Mouse (Mus musculus) hindbrain, embryonic 10.5 days (tissue): ENCODE measurements around the gene Glis3. TPM values are rescaled to one million over a fixed set of nuclear protein-coding genes. Genes with fewer than 3 reads are reported as not detected.

Experiments
- DNase-seq: peaks from one replicate; pipeline ENCODE4 v3.0.0-alpha.2; 2017; ENCODE audit warnings: low spot score
- H3K27ac ChIP-seq: fragments of 300-500 bp; sonication (generic); 2 replicates; pipeline ENCODE4 v1.5.1; 2016; ENCODE audit warnings: mild to moderate bottlenecking, moderate library complexity
- H3K27me3 ChIP-seq: fragments of 300-500 bp; sonication (generic); 2 replicates; pipeline ENCODE4 v1.6.1; 2016; ENCODE audit warnings: mild to moderate bottlenecking; ENCODE audit not compliant: poor library complexity, insufficient read depth, severe bottlenecking
- H3K36me3 ChIP-seq: fragments of 300-500 bp; sonication (generic); 2 replicates; pipeline ENCODE4 v1.6.1; 2016; ENCODE audit warnings: mild to moderate bottlenecking, moderate library complexity
- H3K4me1 ChIP-seq: fragments of 300-500 bp; sonication (generic); replicated peaks from 2 replicates; pipeline ENCODE4 v1.6.1; 2016; ENCODE audit warnings: mild to moderate bottlenecking
- H3K4me3 ChIP-seq: fragments of 300-500 bp; sonication (generic); 2 replicates; pipeline ENCODE4 v1.5.1; 2016; ENCODE audit warnings: mild to moderate bottlenecking, moderate library complexity
- H3K9me3 ChIP-seq: fragments of 300-500 bp; sonication (generic); 2 replicates; pipeline ENCODE4 v1.6.1; 2016; ENCODE audit warnings: mild to moderate bottlenecking, moderate library complexity
- WGBS: fragments of 180-500 bp; shearing (Covaris S2); methylation state at CpG from one replicate; pipeline ENCODE4 v1.1.7; 2016; 5-methylcytosine and 5-hydroxymethylcytosine counted together
- polyA plus RNA-seq: library from polyadenylated mRNA; unstranded; fragments of >200 nt; fragmentation: Nextera tagmentation; extraction: Ambion mirVana; gene quantifications from 2 replicates; pipeline ENCODE4 v1.2.1, GENCODE M21; 2016

Gene Glis3
- polyA plus RNA-seq, 1 experiment from 2014 or later: 2.2 TPM

- Histone ChIP-seq H3K4me1 (peaks cover 50% of the 10 kb centered on the region), H3K36me3 (no peaks in the 10 kb centered on the region), H3K27me3 (peaks cover 4% of the 10 kb centered on the region; the same call in 1 of the 2 replicates), H3K27ac (no peak overlapping the region), H3K4me3 (no peak overlapping the region), H3K9me3 (no peaks in the 10 kb centered on the region)
- 87% methylated on average over 5 of the region's 5 CpGs for WGBS
- no peak for DNase-seq
Measured at GRCm38 (mm10) chr19:28377788-28378295, 302.0 kb downstream of the Glis3 start.

DNA sequence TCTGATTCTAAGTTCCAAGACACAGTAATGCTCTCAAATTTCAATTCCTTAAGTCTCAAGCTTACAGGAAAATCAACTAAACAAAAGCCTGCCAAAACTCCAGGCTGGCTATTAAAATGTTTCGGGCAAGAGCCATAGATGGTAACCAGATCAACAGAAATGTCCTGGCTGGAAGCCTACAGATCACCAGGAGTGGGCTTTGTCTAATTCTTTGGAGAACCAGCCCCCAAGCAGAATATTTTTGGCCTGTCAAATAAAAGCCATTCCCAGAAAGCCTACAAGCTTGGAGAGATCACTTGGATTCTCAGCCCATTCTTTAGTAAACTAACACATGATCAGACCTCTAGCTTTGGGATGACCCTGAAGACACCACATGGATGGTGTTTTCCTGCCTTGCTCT is 303.5 kb downstream of the Glis3 start:
- Histone ChIP-seq H3K4me1 (peaks cover 36% of the 10 kb centered on the region), H3K27ac (0 out of 2 replicates have a peak overlapping the region, but pooled peaks have one; percentile 40), H3K9me3 (no peaks in the 10 kb centered on the region), H3K36me3 (no peaks in the 10 kb centered on the region), H3K4me3 (no peak overlapping the region), H3K27me3 (peaks cover 4% of the 10 kb centered on the region; the same call in 1 of the 2 replicates)
- no peak for DNase-seq
- WGBS: 86% methylated on average over 1 of the region's 1 CpGs

- DNase-seq: no peak
- H3K27me3 ChIP-seq: peaks cover 4% of the 10 kb centered on the region; the same call in 1 of the 2 replicates
Measured at GRCm38 (mm10) chr19:28375746-28376145, 304.1 kb downstream of the Glis3 start.

DNA sequence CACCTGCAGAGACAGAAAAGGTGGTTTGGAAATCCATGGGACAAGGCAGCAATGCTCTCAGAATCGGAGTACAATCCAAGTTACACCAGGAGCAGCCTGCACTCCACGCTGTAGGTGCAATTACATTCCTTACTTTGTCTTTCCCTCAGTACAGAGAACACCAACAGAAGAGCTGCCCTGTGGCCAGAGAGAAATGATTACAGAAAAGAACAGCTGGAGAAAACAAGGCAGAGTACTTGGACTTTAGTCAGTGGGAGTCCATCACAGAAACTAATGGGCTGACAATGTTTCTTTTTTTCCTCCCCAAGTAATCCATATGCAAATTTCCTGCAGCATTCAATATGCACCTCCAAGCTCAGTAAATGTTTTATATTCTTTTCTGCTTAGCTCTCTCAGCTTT is 305.4 kb downstream of the Glis3 start:
- no peaks in the 10 kb centered on the region for H3K9me3 ChIP-seq
- H3K27me3 ChIP-seq: peaks cover 4% of the 10 kb centered on the region; the same call in 1 of the 2 replicates
- H3K36me3 ChIP-seq: no peaks in the 10 kb centered on the region
- no peak for DNase-seq
- no peak overlapping the region for H3K27ac ChIP-seq
- peaks cover 22% of the 10 kb centered on the region for H3K4me1 ChIP-seq
- WGBS: 51% methylated on average over 2 of the region's 2 CpGs
- no peak overlapping the region for H3K4me3 ChIP-seq

More at GRCm38 (mm10) chr19:28375746-28376145, 304.1 kb downstream of the Glis3 start:
- H3K4me3 ChIP-seq: no peak overlapping the region
- H3K4me1 ChIP-seq: peaks cover 29% of the 10 kb centered on the region
- H3K9me3 ChIP-seq: no peaks in the 10 kb centered on the region
- WGBS: 90% methylated on average over 2 of the region's 2 CpGs
- H3K27ac ChIP-seq: no peak overlapping the region
- no peaks in the 10 kb centered on the region for H3K36me3 ChIP-seq

DNA sequence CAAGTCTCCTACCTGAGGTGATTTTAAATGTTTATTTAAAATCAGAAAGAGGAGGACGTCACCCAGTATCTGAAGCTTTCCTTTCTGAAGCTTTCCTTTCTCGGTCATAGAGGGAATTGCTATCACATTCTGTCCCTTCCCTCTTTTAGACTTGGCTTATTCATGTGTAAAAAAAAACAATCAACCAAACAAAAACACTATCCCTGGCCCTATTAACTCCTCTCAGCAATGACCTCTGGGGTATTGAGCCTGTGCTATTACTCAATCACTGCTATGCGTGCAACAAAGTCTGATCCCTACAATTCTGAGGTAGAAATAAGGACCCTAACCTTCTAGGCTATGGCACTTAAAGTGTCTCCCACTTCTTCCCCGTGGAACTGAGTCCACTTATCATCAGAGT is 311.7 kb downstream of the Glis3 start:
- DNase-seq: no peak
- no peaks in the 10 kb centered on the region for H3K36me3 ChIP-seq
- peaks cover 8% of the 10 kb centered on the region; the same call in 1 of the 2 replicates for H3K4me1 ChIP-seq
- no peaks in the 10 kb centered on the region for H3K9me3 ChIP-seq
- H3K27me3 ChIP-seq: no peaks in the 10 kb centered on the region
- no peak overlapping the region for H3K27ac ChIP-seq
- WGBS: 80% methylated on average over 4 of the region's 4 CpGs
- no peak overlapping the region for H3K4me3 ChIP-seq

GRCm38 (mm10) chr19:28367274-28367673 is 312.6 kb downstream of the Glis3 start:
- H3K27ac ChIP-seq: no peak overlapping the region
- H3K4me1 ChIP-seq: peaks cover 11% of the 10 kb centered on the region; the same call in 1 of the 2 replicates
- DNase-seq: no peak
- no peak overlapping the region for H3K4me3 ChIP-seq
- 90% methylated on average over 6 of the region's 6 CpGs for WGBS
- no peaks in the 10 kb centered on the region for H3K36me3 ChIP-seq
- H3K9me3 ChIP-seq: no peaks in the 10 kb centered on the region
- no peaks in the 10 kb centered on the region for H3K27me3 ChIP-seq

DNA sequence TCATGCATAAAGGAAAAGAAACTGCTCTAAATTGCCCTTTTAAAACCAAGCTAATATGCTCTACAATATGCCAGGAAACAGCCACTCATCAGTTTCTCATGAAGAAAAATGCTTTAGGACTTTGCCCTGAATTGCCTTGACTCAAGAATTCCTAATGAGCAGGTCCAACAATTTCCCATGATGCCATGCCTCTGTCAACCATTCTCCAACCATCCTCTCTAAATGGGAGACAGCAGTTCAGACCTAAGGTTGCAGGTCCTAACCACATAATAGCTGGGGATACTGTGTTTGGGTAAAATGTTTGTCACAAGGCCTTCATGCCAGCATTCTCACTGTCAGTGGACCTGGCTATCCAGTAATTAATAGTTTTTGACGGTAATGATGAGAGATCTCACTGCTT is 313.1 kb downstream of the Glis3 start:
- no peak overlapping the region for H3K4me3 ChIP-seq
- H3K36me3 ChIP-seq: no peaks in the 10 kb centered on the region
- DNase-seq: no peak
- H3K27ac ChIP-seq: no peak overlapping the region
- H3K9me3 ChIP-seq: no peaks in the 10 kb centered on the region
- 86% methylated on average over 1 of the region's 1 CpGs for WGBS
- H3K4me1 ChIP-seq: peaks cover 11% of the 10 kb centered on the region; the same call in 1 of the 2 replicates
- H3K27me3 ChIP-seq: no peaks in the 10 kb centered on the region

- DNase-seq: peak; percentile 62
- Histone ChIP-seq H3K36me3 (no peaks in the 10 kb centered on the region), H3K4me1 (peaks cover 11% of the 10 kb centered on the region; the same call in 1 of the 2 replicates), H3K4me3 (no peak overlapping the region), H3K9me3 (no peaks in the 10 kb centered on the region), H3K27me3 (no peaks in the 10 kb centered on the region), H3K27ac (no peak overlapping the region)
- 48% methylated on average over 7 of the region's 7 CpGs for WGBS
Measured at GRCm38 (mm10) chr19:28365897-28366296, 314.0 kb downstream of the Glis3 start.

GRCm38 (mm10) chr19:28360884-28361283 is 319.0 kb downstream of the Glis3 start:
- DNase-seq: no peak
- H3K36me3 ChIP-seq: no peaks in the 10 kb centered on the region
- no peaks in the 10 kb centered on the region for H3K27me3 ChIP-seq
- H3K4me1 ChIP-seq: peaks cover 10% of the 10 kb centered on the region; the same call in 1 of the 2 replicates
- H3K9me3 ChIP-seq: no peaks in the 10 kb centered on the region
- H3K4me3 ChIP-seq: no peak overlapping the region
- H3K27ac ChIP-seq: no peak overlapping the region
- WGBS: 86% methylated on average over 4 of the region's 4 CpGs

DNA sequence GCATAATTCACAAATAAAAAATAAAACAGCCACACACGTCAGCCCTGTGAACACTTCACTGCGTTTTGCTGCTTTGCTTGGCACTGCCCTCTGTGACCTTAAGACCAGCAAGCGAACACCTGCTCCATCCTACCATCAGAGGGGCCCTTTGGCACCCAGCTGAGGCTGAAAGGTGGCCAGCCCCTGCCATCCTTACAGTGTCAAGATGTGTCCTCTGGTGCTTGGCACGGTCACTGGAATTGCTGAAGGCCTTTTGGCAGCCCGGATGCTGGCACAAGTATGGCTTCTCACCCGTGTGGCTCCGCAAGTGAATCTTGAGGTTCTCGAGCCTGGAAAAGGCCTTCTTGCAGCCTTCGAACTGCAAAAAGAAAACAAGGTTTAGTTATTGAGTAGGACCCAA is 322.3 kb downstream of the Glis3 start:
- DNase-seq: no peak
- H3K4me3 ChIP-seq: no peak overlapping the region
- no peaks in the 10 kb centered on the region for H3K36me3 ChIP-seq
- H3K27ac ChIP-seq: no peak overlapping the region
- 91% methylated on average over 9 of the region's 9 CpGs for WGBS
- H3K4me1 ChIP-seq: peaks cover 4% of the 10 kb centered on the region
- no peaks in the 10 kb centered on the region for H3K27me3 ChIP-seq
- H3K9me3 ChIP-seq: no peaks in the 10 kb centered on the region

DNA sequence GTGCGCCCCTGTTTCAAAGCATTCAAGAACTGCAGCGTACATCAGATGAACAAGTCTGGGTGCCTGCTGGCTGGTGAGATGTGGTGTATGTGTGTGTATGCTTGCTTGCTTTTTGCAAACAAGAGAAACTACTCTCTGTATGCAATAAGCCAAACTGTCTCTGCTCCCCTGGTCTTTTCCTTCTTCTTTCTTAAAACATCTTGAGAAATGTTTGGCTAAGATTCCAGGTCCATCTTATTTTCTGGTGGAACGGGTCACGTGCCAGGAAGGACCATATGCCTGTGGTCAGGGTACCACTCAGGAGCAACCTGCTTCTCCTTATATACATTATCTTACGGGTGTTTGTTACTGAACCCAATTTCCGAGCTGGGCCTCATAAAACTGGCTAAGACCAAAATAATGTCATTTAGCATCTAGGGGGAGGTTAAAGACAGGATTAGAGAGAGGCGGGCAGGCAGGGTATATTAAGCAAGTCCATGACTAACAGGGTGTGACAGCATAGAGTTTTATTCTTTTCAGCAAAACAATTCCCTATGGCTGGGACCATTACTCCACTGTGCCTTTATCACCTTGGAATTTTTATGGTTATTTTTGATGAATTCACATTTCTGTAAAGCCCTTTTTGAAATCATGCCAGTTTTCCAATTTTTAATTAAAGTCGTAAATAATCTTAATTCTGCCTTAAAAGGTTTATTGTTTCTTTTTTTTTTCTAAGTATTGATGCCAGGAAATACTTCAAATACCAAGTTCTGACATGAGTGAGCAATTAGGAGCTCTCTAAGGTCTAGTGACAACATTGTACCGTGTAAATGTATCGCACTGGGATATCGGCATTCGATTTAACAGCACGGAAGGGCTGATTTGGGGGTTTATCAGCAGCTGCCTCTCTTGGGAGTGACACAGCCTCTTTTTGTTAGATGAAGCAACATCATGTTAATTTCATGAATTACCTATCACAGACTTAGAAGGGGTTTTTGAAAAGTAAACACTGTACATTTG is 328.5 kb downstream of the Glis3 start:
- no peaks in the 10 kb centered on the region for H3K36me3 ChIP-seq
- no peaks in the 10 kb centered on the region for H3K27me3 ChIP-seq
- 75% methylated on average over 13 of the region's 13 CpGs for WGBS
- no peaks in the 10 kb centered on the region for H3K9me3 ChIP-seq
- H3K4me1 ChIP-seq: peaks cover 37% of the 10 kb centered on the region
- DNase-seq: no peak
- H3K4me3 ChIP-seq: no peak overlapping the region
- peak overlapping the region; percentile 50; the same call in 1 of the 2 replicates for H3K27ac ChIP-seq

DNA sequence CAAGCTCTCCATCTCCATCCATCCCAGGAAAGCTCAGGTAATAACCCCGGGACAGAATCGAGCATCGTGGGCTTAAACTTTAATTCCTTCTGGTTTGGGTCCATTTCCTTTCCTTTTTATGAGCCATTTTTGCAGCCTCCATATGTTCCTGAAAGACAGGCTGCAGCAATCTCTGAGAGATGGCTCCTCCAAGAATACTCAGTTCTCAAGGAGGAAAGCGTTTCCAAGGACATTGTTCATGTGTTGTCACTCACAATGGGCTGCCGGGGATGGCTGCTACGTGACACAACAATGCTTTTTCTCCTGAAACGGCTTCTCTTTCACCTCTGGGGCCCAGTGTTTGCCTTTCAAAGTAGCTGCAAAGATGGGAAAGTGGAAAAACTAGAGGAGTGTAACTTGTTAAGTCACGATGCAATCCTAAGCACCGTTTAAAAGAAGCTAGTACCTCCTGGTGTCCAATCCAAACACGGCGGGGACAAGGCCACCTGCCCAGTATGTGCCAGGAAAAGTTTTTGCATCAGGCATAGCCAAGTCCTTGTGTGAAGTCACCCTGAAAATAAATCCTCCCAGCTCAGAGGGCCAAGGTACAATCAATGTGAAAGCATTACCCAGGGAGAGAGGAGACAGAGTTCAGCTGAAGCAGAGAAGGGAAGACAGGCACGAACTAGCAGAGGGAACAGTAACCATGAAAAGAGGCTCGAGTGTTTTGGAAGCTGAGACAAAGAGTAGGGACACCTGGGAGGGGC is 332.6 kb downstream of the Glis3 start:
- WGBS: 47% methylated on average over 13 of the region's 13 CpGs
- no peaks in the 10 kb centered on the region for H3K36me3 ChIP-seq
- H3K4me1 ChIP-seq: peaks cover 31% of the 10 kb centered on the region
- H3K9me3 ChIP-seq: no peaks in the 10 kb centered on the region
- peak; percentile 18 for DNase-seq
- H3K27me3 ChIP-seq: no peaks in the 10 kb centered on the region
- peak overlapping the region; percentile 83 for H3K27ac ChIP-seq
- H3K4me3 ChIP-seq: no peak overlapping the region
